Mouse (Mus musculus) kidney, embryonic 15.5 days (tissue): ENCODE results near the gene Rhebl1. TPM values are rescaled to one million over a fixed set of nuclear protein-coding genes. Genes with fewer than 3 reads are reported as not detected.

ENCODE experiments used
- ATAC-seq: fragments of 200-750 bp; cut with Nextera tagmentation; replicated peaks from 2 replicates; pipeline ENCODE4 v1.8.0; 2017; ENCODE audit warnings: moderate TSS enrichment; ENCODE audit not compliant: low FRiP score
- H3K27ac ChIP-seq: fragments of 300-500 bp; sonication (generic); 2 replicates; pipeline ENCODE4 v1.5.1; 2015; ENCODE audit warnings: mild to moderate bottlenecking, inconsistent platforms
- H3K27me3 ChIP-seq: fragments of 300-500 bp; sonication (generic); 2 replicates; pipeline ENCODE4 v1.6.1; 2015; ENCODE audit warnings: inconsistent platforms
- H3K36me3 ChIP-seq: fragments of 300-500 bp; sonication (generic); 2 replicates; pipeline ENCODE4 v1.6.1; 2015; ENCODE audit warnings: inconsistent platforms
- H3K4me1 ChIP-seq: fragments of 300-500 bp; sonication (generic); 2 replicates; pipeline ENCODE4 v1.6.1; 2015; ENCODE audit warnings: inconsistent platforms
- H3K4me2 ChIP-seq: fragments of 300-500 bp; sonication (generic); 2 replicates; pipeline ENCODE4 v1.6.1; 2015; ENCODE audit warnings: moderate library complexity, mild to moderate bottlenecking, inconsistent platforms
- H3K4me3 ChIP-seq: fragments of 300-500 bp; sonication (generic); replicated peaks from 2 replicates; pipeline ENCODE4 v1.5.1; 2015; ENCODE audit warnings: mild to moderate bottlenecking, inconsistent platforms
- H3K9ac ChIP-seq: fragments of 300-500 bp; sonication (generic); 2 replicates; pipeline ENCODE4 v1.6.1; 2015; ENCODE audit warnings: mild to moderate bottlenecking, inconsistent platforms
- H3K9me3 ChIP-seq: fragments of 300-500 bp; sonication (generic); replicated peaks from 2 replicates; pipeline ENCODE4 v1.6.1; 2016; ENCODE audit warnings: inconsistent platforms
- WGBS: fragments of 180-500 bp; shearing (Covaris S2); methylation state at CpG from one replicate; pipeline ENCODE4 v1.1.7; 2015; ENCODE audit warnings: mixed read lengths; 5-methylcytosine and 5-hydroxymethylcytosine counted together
- polyA plus RNA-seq: library from polyadenylated mRNA; unstranded; fragments of >200 nt; fragmentation: Nextera tagmentation; extraction: Ambion mirVana; gene quantifications from 2 replicates; pipeline ENCODE4 v1.2.1, GENCODE M21; 2015

Gene Rhebl1
- polyA plus RNA-seq, 1 experiment from 2014 or later = 20.5 TPM

DNA sequence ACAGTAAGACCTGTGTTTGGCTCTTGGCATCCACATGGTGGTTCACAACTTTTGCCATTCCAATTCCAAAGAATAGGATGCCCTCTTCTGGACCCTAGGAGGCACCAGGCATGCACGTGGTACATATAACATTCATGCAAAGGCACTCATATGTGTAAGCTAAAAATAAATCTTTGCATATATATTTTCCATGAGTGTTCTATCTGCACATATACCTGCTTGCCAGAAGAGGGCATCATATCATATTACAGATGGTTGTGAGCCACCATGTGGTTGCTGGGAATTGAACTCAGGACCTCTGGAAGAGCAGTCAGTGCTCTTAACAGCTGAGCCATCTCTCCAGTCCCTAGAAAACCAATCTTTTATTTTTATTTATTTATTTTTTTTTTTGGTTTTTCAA lies 7.2 kb upstream of the Rhebl1 start:
- Histone ChIP-seq H3K36me3 (peaks cover 33% of the 10 kb centered on the region), H3K4me1 (peaks cover 20% of the 10 kb centered on the region), H3K27me3 (peaks cover 44% of the 10 kb centered on the region), H3K4me3 (no peak overlapping the region), H3K27ac (no peak overlapping the region), H3K9me3 (no peaks in the 10 kb centered on the region), H3K4me2 (no peak overlapping the region), H3K9ac (no peak overlapping the region)
- no peak for ATAC-seq
- WGBS = 56% methylated on average over 1 of the region's 1 CpGs

DNA sequence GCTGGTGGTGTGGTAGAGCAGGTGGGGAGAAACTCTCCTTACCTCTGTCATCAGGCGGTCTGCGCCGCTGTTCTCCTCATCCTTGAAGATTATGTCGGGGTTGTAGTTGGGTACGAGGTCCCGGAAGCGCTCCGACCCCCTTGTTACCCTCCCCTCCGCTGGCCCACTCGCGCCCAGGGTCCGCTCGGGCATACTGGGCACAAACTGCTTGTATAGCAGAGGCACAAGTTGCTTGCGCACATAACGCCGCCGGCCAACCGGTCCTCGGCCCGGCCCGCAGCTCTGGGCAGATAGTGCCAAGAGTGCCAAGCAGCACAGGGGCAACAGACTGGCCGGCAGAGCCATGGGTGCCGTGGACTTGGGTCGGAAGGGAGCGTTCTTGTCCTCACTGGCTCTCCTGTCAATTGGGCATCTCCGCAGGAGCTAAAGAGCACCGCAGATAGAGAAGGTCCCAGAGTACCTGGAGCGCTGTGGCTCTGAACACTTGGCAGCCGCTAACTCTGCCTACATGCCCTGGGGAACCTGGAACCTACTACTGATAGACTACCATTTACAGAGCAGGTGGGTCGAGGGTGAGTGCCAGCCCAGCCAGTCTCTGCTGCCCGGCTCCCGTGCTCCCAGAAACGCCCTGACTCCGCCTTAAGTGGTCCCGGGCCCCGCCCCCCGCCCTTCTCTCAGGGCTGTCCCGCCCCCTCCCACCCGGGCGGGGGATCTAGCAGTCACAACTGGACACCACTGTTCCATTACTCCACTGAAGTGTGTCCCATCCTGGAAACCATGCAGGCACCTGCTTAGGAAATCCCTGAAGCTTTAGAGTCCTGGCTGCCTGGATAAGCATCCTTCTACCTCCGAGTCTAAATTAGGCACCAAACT lies 3.8 kb upstream of the Rhebl1 start, which contains the start of gene Dhh:
TSS of gene Dhh (minus strand) at position 613 of the 873 bp plus-strand sequence.
- WGBS = 1% methylated on average over 41 of the region's 41 CpGs
- Histone ChIP-seq H3K9me3 (no peaks in the 10 kb centered on the region), H3K27me3 (peaks cover 78% of the 10 kb centered on the region)

DNA sequence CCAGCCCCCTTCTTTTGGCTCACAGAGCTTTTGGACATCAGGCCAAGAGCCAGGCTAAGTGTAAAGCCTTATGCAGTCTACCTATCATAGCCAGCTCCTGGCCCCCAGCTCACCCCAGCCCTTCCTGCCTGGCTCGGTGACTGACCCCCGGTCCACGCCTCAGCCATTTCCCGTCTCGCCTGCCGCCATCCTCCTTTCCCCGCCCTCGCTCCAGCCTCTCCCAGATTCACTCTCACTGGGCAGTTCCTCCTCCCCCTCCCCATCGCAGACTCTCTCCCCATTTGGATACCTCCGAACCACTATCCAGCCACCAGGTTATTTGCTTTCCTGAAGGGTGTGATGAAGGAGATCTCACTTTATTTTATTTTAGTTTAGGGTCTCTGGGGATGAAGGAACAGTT lies 3.2 kb upstream of the Rhebl1 start:
- ATAC-seq = no peak
- Histone ChIP-seq H3K27me3 (peaks cover 85% of the 10 kb centered on the region), H3K9me3 (no peaks in the 10 kb centered on the region), H3K4me2 (peak overlapping the region; percentile 62), H3K4me1 (peaks cover 50% of the 10 kb centered on the region), H3K9ac (no peak overlapping the region), H3K27ac (no peak overlapping the region), H3K36me3 (no peaks in the 10 kb centered on the region), H3K4me3 (peak overlapping the region; percentile 34)
- 2% methylated on average over 10 of the region's 10 CpGs for WGBS

More for the DNA sequence above, 3.8 kb upstream of the Rhebl1 start, which contains the start of gene Dhh:
- Histone ChIP-seq H3K27ac (no peak within 1 kb of the TSS), H3K9ac (peak within 1 kb of the TSS; percentile 8; the same call in 1 of the 2 replicates), H3K4me2 (peak within 1 kb of the TSS; percentile 62), H3K4me3 (peak within 1 kb of the TSS; percentile 34), H3K36me3 (peaks cover 3% of the 10 kb centered on the region), H3K4me1 (peaks cover 50% of the 10 kb centered on the region)
- ATAC-seq = peak; percentile 52

DNA sequence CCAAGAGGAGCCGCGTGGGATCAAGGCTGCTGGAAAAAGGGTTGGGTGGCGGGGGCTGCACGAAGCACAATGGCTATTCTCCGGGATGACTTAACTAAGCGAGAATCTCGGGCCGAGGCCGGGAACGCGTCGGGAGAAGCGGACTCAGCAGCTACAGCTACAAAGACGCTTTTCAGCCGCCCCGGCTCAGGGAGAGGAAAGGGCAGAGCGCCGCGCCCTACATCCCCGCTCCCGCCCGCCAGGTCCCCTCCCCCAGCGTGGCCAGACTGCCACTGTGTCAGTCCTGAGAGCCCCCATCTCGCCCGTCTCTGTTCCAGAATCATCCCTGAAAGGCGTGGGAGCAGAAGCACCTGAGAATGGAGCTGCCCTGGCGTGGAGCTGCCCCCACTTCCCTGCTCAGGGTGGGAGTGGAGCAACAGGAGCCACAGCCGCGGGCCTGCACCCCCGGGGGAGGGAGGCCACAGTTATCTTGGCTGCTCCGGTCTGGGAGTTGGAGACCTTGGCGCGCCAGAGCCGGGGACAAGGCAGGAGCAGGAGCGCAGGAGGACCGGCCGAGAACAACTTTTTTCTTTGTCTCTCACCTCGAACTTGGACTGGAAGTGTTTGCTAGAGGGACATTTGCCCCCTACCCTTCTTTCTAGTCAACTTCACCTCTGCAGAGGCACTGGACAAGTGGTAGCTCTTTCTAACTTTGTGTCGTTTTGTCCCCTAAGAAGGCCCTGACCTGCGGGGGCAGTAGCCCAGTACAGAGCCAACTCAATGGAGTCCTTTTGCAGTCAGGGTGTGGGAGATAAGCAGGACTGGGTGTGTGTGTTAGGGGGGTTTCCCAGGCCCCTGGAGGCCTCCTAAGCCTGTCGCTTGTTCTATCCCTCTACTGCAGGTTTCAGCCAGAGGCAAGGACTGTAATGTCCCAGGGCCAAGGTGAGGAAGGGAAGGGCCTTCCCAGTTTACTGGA lies 1.6 kb upstream of the Rhebl1 start:
- H3K27ac ChIP-seq = no peak overlapping the region

DNA sequence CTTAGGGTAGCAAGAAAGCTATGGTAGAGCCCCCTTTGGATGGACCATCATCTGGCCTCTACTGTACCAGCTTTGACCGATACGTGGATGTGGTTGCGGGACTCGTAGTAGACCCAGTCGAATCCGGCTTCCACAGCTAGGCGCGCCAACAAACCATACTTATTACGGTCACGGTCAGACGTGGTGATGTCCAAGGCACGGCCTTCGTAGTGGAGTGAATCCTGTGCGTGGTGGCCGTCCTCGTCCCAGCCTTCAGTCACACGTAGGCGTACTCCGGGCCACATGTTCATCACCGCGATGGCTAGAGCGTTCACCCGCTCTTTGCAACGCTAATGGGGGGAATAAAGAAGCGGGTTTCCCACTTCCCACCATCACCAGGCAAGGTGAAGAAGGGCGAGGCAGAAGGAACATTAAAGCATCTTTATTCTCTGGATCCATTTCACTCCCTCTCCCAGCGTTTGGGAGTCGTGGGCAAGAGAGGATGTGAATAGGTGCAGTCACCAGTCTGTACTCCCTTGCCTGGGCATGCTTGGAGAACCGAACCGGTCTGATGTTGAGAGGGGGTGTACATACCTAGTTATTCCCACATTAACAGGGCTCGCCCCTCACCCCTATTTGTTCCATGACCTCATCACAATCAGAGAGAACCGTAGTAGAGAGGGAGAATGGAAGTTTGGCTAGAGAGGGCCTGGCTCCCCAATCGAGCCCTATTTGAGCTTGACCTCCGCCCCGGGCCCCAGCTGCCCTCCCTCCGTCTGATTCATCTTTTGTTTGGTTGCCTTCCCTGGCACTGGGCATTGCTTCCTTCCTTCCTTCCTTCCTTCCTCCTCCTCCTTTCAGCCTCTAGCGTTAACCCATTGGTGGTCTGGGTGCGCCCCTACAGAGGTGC lies 650 bp upstream of the Rhebl1 start:
- no peak for ATAC-seq

More for the DNA sequence above, 1.6 kb upstream of the Rhebl1 start:
- peak overlapping the region; percentile 99 for H3K4me2 ChIP-seq
- 3% methylated on average over 41 of the region's 41 CpGs for WGBS
- H3K9me3 ChIP-seq = no peaks in the 10 kb centered on the region
- peak overlapping the region; percentile 58 for H3K4me3 ChIP-seq
- H3K27me3 ChIP-seq = peaks cover 98% of the 10 kb centered on the region
- no peaks in the 10 kb centered on the region for H3K36me3 ChIP-seq
- H3K4me1 ChIP-seq = peaks cover 56% of the 10 kb centered on the region
- ATAC-seq = no peak; the same call in 1 of the 2 replicates
- H3K9ac ChIP-seq = no peak overlapping the region

DNA sequence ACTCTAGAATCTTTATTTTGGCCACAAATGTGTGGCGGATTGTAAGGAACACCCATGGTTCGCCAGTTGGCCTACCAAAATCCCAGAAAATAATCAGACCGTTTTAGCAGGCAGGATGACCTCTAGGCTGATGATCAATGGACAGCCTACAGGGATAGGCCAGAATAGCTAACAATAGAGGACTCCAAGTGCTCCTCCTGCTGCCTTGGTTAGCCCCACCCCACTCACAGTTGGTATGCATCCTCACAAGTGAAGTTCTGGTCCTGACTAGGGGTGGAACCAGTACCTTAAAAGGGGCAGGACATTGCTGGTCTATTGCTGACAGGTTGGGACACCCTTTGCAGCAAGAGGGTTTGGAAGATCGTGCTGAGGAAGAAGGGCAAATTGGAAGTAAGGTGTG lies 1.3 kb downstream of the Rhebl1 start:
- no peak overlapping the region for H3K27ac ChIP-seq
- H3K4me3 ChIP-seq = no peak overlapping the region
- no peaks in the 10 kb centered on the region for H3K36me3 ChIP-seq
- no peak overlapping the region for H3K4me2 ChIP-seq
- peaks cover 72% of the 10 kb centered on the region for H3K27me3 ChIP-seq
- ATAC-seq = no peak
- no peak overlapping the region for H3K9ac ChIP-seq
- 60% methylated on average over 4 of the region's 4 CpGs for WGBS
- no peaks in the 10 kb centered on the region for H3K9me3 ChIP-seq
- H3K4me1 ChIP-seq = peaks cover 49% of the 10 kb centered on the region

More for the DNA sequence above, 650 bp upstream of the Rhebl1 start:
- H3K36me3 ChIP-seq = no peaks in the 10 kb centered on the region
- H3K27ac ChIP-seq = no peak overlapping the region
- H3K9ac ChIP-seq = peak overlapping the region; percentile 53
- H3K4me1 ChIP-seq = peaks cover 56% of the 10 kb centered on the region
- peaks cover 89% of the 10 kb centered on the region for H3K27me3 ChIP-seq
- 5% methylated on average over 38 of the region's 38 CpGs for WGBS
- H3K9me3 ChIP-seq = no peaks in the 10 kb centered on the region
- H3K4me2 ChIP-seq = peak overlapping the region; percentile 99
- H3K4me3 ChIP-seq = peak overlapping the region; percentile 58

DNA sequence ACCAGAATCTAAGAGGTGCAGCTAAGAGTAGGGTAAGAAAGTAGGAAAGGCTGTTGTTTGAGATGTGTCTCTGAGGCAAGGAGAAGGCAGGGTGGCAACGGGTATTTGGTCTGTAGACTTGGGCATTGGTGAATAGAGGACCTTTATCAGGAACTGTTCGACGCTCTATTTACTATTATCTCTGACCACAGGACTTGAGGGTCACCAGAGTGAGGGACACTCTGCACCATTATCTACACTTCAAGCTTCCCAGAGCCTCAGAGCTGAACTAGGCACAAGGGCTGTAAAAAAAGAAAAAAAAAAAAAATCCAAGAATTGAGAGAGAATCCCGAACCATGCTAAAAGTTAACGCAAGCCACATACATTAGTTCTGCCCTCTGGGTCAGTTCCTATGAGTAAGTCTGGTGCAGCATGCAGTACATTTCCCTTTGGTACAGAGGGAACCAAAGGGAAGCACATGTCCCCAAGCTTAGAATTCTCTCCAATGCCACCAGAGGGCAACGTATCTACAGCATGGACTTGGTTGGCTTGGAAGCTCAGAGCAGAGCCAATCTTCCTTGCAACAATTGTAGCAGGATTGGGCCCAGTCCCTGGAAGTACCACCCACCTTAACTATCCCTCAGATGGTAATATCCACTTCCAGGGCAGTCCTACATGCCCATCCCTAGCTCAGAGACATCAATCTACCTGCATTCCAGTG lies 2.3 kb downstream of the Rhebl1 start:
- no peak overlapping the region for H3K4me3 ChIP-seq
- H3K9ac ChIP-seq = no peak overlapping the region
- H3K9me3 ChIP-seq = no peaks in the 10 kb centered on the region
- H3K36me3 ChIP-seq = no peaks in the 10 kb centered on the region
- H3K27ac ChIP-seq = no peak overlapping the region
- peaks cover 39% of the 10 kb centered on the region for H3K4me1 ChIP-seq
- ATAC-seq = no peak; the same call in 1 of the 2 replicates
- H3K27me3 ChIP-seq = peaks cover 62% of the 10 kb centered on the region
- WGBS = 40% methylated on average over 6 of the region's 6 CpGs
- no peak overlapping the region for H3K4me2 ChIP-seq

DNA sequence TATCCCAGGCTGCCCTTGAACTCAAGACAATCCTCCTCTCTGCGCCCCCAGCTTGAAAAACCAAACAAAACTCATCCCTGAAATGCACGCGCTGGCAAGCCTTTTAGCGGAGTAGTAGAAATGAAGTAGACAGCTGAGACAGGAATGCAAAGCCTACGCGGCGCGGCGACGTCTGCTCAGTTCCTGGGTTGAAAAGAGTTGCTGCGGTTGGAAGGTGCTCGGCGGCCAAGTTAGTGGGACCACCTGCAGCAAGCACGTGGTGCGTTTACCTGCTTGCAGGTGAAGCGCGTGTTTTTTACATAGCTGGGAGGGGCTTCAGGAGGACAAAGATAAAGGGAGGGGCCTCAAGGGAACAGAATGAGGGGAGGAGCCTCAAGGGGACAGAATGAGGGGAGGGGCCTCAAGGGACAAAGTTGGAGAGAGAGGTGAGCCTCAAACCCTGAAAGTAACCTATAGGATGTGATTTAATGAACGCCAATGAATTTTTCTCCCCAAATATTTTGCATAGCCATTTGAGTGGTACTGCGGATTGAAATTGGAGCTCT lies 3.1 kb downstream of the Rhebl1 start:
- WGBS = 9% methylated on average over 19 of the region's 19 CpGs
- ATAC-seq = no peak
- peaks cover 54% of the 10 kb centered on the region for H3K27me3 ChIP-seq

DNA sequence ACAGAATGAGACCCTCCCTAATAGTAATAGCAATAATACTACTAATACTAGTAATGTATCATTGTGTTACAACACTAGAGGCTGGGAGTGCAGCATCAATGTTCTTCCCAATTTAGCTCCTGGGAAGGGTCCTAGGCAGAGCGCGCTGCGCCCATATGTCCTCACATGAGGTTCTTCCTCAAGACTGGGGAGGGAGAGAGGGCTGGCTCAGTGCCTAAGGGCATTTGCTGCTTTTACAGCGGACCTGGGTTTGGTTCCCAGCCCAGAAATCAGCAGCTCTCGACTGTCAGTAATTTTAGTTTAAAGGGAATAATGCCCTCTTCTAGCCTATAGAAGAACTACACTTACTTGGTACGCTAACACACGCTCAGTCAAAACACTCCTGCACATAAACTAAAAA lies 6.8 kb downstream of the Rhebl1 start:
- WGBS = 79% methylated on average over 7 of the region's 7 CpGs
- no peak for ATAC-seq
- no peak overlapping the region for H3K4me2 ChIP-seq

More for the DNA sequence above, 3.1 kb downstream of the Rhebl1 start:
- Histone ChIP-seq H3K4me3 (peak overlapping the region; percentile 19), H3K4me1 (peaks cover 34% of the 10 kb centered on the region), H3K27ac (no peak overlapping the region), H3K4me2 (peak overlapping the region; percentile 53), H3K36me3 (no peaks in the 10 kb centered on the region), H3K9ac (no peak overlapping the region), H3K9me3 (no peaks in the 10 kb centered on the region)

DNA sequence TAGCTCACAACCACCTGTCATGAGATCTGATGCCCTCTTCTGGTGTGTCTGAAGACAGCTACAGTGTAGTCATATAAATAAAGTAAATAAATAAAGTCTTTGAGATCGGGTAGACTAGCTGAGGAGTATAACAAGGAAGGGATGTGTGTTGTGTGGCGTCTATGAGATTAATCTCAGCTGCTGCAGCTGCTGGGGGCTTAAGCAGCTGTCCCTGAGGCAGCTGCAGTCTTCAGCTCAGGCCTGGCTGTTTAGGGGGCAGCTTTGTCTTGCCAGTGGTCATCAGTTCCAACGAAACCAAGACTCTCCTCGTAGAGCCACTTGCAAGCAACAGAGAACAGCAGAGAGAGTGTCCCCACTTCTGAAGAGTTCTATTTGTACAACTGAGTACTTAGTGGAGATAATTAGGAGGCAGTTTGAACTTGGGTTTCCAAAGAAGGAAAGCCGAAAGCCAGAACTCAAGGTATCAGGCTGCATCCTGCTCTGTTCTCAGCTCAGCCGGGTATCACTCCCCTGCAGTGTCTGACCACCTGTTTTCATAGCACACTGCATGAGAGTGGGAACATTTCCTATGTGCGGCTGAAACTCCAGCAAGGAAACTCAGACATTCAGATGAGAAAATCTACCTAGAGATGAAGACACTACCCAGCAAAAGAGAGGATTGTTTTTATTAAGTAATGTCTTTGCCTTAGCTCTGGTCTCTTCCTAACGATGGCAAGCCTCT lies 7.5 kb downstream of the Rhebl1 start:
- ATAC-seq = no peak
- Histone ChIP-seq H3K27ac (no peak overlapping the region), H3K4me3 (no peak overlapping the region), H3K9me3 (no peaks in the 10 kb centered on the region), H3K9ac (no peak overlapping the region), H3K4me2 (no peak overlapping the region), H3K4me1 (peaks cover 9% of the 10 kb centered on the region), H3K36me3 (no peaks in the 10 kb centered on the region), H3K27me3 (peaks cover 10% of the 10 kb centered on the region)
- 59% methylated on average over 8 of the region's 8 CpGs for WGBS

More for the DNA sequence above, 6.8 kb downstream of the Rhebl1 start:
- peaks cover 17% of the 10 kb centered on the region for H3K27me3 ChIP-seq
- H3K36me3 ChIP-seq = no peaks in the 10 kb centered on the region
- H3K9me3 ChIP-seq = no peaks in the 10 kb centered on the region
- peaks cover 6% of the 10 kb centered on the region for H3K4me1 ChIP-seq
- H3K4me3 ChIP-seq = no peak overlapping the region
- no peak overlapping the region for H3K27ac ChIP-seq
- no peak overlapping the region for H3K9ac ChIP-seq
